Mouse (Mus musculus): ENCODE data around the gene Tfeb. TPM values are rescaled to one million over a fixed set of nuclear protein-coding genes. Genes with fewer than 3 reads are reported as not detected.

Tfeb gene
- polyA plus RNA-seq, 1 experiment from 2014 or later, result 13.6 TPM

DNA sequence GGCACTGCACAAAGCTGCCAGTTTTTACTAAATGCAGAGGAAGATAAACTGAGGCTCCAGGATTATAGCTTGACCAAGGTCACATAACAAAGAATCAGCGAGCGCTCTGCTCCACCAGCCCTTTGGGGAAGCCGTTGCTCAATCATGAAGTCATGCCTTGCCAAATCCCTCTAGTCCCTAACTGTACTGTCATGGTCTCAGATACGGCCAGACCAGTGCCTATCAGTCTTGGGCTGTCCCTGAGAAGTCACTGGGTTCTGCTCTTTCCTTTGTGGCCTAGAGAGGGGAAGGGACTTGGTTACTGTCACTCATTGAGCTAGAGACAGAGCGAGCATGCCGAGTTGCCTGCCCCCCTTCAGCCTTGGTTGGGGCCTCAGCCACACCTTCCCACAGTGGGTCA is 47.6 kb downstream of the Tfeb start:
- Histone ChIP-seq H3K36me3 (ENCODE audit: control insufficient read depth, insufficient read depth, low read length) (no peaks in the 10 kb centered on the region), H3K9ac (ENCODE audit: low read length) (no peak overlapping the region), H3K4me2 (ENCODE audit: low read length) (no peak overlapping the region), H3K27ac (ENCODE audit: low read depth) (no peak overlapping the region), H3K4me3 (ENCODE audit: low read depth, low read length) (no peak overlapping the region), H3K4me1 (replicated peaks; ENCODE audit: control insufficient read depth, insufficient read depth, low read length) (peaks cover 11% of the 10 kb centered on the region), H3K9me3 (ENCODE audit: control insufficient read depth, low read length) (no peaks in the 10 kb centered on the region), H3K27me3 (replicated peaks; ENCODE audit: control insufficient read depth, insufficient read depth, low read length) (no peaks in the 10 kb centered on the region)
- 86% methylated on average over 6 of the region's 6 CpGs for WGBS
- ATAC-seq (replicated peaks; ENCODE audit: low FRiP score, low TSS enrichment, low read depth), result no peak
- no peak for DNase-seq (ENCODE audit: low spot score)

DNA sequence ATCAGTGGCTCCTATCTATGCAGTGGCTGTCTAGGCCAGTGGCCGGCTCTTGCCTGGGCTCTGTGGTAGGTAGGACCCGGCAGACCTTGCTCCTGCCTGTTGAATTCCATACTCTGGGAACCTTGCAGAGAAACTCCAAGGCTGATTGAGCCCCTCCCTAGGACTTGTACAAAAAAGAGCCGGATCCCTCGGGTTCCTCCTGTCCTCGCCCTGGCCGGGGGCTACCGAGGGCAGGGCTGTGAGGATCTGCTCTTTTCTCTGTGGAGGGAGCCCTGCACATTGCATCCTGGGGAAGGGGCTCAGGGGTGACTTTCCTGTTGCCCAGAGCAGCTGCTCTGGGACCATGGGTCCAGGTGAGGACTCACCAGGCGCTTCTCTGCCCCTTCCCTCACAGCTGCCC is 50.8 kb downstream of the Tfeb start:
- 44% methylated on average over 8 of the region's 8 CpGs for WGBS
- no peak overlapping the region for H3K4me2 ChIP-seq (ENCODE audit: low read length)
- no peak overlapping the region for H3K27ac ChIP-seq (ENCODE audit: low read depth)
- peaks cover 17% of the 10 kb centered on the region for H3K4me1 ChIP-seq (replicated peaks; ENCODE audit: control insufficient read depth, insufficient read depth, low read length)
- no peaks in the 10 kb centered on the region for H3K27me3 ChIP-seq (replicated peaks; ENCODE audit: control insufficient read depth, insufficient read depth, low read length)
- DNase-seq (ENCODE audit: low spot score), result no peak
- no peaks in the 10 kb centered on the region for H3K9me3 ChIP-seq (ENCODE audit: control insufficient read depth, low read length)
- no peak overlapping the region for H3K4me3 ChIP-seq (ENCODE audit: low read depth, low read length)
- ATAC-seq (replicated peaks; ENCODE audit: low FRiP score, low TSS enrichment, low read depth), result no peak
- H3K36me3 ChIP-seq (ENCODE audit: control insufficient read depth, insufficient read depth, low read length), result no peaks in the 10 kb centered on the region
- no peak overlapping the region for H3K9ac ChIP-seq (ENCODE audit: low read length)

DNA sequence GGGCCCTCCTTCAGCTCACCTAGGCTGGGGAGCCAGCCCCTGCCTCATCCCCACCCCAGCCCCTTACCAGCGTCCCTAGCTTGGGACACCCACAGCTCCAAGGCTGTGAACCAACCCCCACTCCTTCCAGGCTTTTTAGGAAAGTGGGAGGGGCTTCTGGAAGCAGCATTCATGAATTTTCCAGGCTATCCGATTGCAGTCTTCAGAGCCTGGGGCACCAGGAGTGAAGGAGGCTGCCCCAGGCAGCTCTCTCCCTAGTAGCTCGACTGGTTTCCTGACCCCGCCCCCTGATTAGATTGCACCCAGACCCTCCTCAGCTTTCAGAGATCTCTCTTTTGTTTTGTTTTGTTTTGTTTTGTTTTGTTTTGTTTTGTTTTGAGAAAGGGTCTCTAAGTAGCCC is 51.5 kb downstream of the Tfeb start:
- H3K4me3 ChIP-seq (ENCODE audit: low read depth, low read length), result no peak overlapping the region
- peaks cover 18% of the 10 kb centered on the region for H3K4me1 ChIP-seq (replicated peaks; ENCODE audit: control insufficient read depth, insufficient read depth, low read length)
- no peak overlapping the region for H3K4me2 ChIP-seq (ENCODE audit: low read length)
- 11% methylated on average over 4 of the region's 4 CpGs for WGBS
- DNase-seq (ENCODE audit: low spot score), result no peak
- no peak overlapping the region for H3K27ac ChIP-seq (ENCODE audit: low read depth)
- no peak for ATAC-seq (replicated peaks; ENCODE audit: low FRiP score, low TSS enrichment, low read depth)
- H3K9ac ChIP-seq (ENCODE audit: low read length), result no peak overlapping the region
- H3K9me3 ChIP-seq (ENCODE audit: control insufficient read depth, low read length), result no peaks in the 10 kb centered on the region
- H3K27me3 ChIP-seq (replicated peaks; ENCODE audit: control insufficient read depth, insufficient read depth, low read length), result no peaks in the 10 kb centered on the region
- H3K36me3 ChIP-seq (ENCODE audit: control insufficient read depth, insufficient read depth, low read length), result no peaks in the 10 kb centered on the region

DNA sequence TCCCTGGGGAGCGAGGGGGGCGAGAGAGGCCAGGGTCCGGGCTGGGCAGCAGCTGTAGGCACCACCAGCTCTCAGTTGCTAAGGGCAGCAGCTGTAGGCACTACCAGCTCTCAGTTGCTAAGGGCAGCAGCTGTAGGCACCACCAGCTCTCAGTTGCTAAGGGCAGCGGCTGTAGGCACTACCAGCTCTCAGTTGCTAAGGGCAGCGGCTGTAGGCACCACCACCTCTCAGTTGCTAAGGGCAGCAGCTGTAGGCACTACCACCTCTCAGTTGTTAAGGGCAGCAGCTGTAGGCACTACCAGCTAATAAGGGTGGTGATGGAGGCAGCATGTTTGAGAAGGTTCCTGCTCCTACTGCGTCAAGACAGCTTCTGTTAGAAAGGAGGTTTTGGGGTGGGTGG is 52.2 kb downstream of the Tfeb start:
- no peak for DNase-seq (ENCODE audit: low spot score)
- Histone ChIP-seq H3K9me3 (ENCODE audit: control insufficient read depth, low read length) (no peaks in the 10 kb centered on the region), H3K27ac (ENCODE audit: low read depth) (no peak overlapping the region), H3K27me3 (replicated peaks; ENCODE audit: control insufficient read depth, insufficient read depth, low read length) (no peaks in the 10 kb centered on the region), H3K4me3 (ENCODE audit: low read depth, low read length) (no peak overlapping the region), H3K9ac (ENCODE audit: low read length) (no peak overlapping the region), H3K4me1 (replicated peaks; ENCODE audit: control insufficient read depth, insufficient read depth, low read length) (peaks cover 18% of the 10 kb centered on the region), H3K4me2 (ENCODE audit: low read length) (no peak overlapping the region), H3K36me3 (ENCODE audit: control insufficient read depth, insufficient read depth, low read length) (no peaks in the 10 kb centered on the region)
- WGBS, result 72% methylated on average over 6 of the region's 6 CpGs
- no peak for ATAC-seq (replicated peaks; ENCODE audit: low FRiP score, low TSS enrichment, low read depth)

DNA sequence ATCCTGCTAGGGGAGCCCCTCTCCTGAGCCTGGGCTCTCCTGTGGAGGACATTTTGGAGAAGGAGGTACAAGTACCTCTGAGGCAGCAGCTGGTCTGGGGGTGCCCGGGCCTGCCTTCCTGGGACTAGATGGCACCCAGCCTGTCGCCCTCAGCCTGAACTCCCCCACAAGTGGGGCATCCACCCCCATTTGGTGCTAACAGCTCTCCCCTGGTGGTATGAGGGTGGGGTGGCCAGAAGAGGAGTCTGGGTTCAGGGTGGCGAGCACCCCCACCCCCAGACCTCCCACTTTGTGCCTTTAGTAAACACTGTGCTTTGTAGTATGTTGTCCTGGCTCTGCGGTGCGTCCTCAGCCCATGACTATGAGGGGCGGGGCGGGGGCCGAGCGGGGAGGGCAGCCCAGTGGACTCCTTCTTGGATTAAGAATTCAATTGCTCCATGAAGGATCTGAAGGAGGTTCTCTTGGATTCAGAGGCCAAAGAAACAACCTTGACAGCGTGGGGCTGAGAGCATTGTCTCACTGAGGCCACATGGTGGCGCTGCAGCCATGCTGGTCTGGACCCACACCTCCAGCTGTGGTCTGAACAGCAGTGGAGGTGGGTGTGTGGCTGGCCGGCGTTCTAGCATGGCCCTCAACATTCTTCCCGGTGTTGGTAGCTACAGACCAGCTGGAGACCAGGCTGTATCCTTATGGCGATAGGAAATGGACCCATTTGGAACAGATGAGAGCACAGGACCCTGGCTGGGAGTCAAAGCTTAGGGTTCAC is 55.5 kb downstream of the Tfeb start:
- H3K4me2 ChIP-seq (ENCODE audit: low read length), result no peak overlapping the region
- H3K4me1 ChIP-seq (replicated peaks; ENCODE audit: control insufficient read depth, insufficient read depth, low read length), result peaks cover 18% of the 10 kb centered on the region
- peak; percentile 88 for DNase-seq (ENCODE audit: low spot score)
- WGBS, result 20% methylated on average over 15 of the region's 15 CpGs
- H3K4me3 ChIP-seq (ENCODE audit: low read depth, low read length), result no peak overlapping the region
- H3K9ac ChIP-seq (ENCODE audit: low read length), result no peak overlapping the region
- H3K36me3 ChIP-seq (ENCODE audit: control insufficient read depth, insufficient read depth, low read length), result no peaks in the 10 kb centered on the region
- no peaks in the 10 kb centered on the region for H3K27me3 ChIP-seq (replicated peaks; ENCODE audit: control insufficient read depth, insufficient read depth, low read length)
- no peaks in the 10 kb centered on the region for H3K9me3 ChIP-seq (ENCODE audit: control insufficient read depth, low read length)
- ATAC-seq (replicated peaks; ENCODE audit: low FRiP score, low TSS enrichment, low read depth), result peak; percentile 54
- no peak overlapping the region for H3K27ac ChIP-seq (ENCODE audit: low read depth)

DNA sequence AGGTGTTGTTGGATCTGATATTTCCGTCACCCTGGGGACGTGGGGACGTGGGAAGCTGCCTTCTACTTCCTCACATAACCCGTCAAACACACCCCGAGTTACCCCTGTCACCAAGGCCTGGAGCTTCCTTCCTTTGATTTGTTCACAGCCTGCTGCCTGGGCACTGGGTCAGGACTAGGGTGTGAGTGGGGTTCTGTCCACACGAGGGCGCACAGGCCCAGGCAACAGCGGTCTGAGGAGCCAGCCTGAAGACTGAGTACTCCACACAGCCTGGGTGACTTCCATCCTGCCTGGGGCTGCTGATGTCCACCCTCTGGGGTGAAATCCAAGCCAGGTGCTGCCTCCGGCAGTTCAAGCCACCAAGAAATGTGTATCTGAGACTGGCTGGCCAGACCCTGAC is 56.5 kb downstream of the Tfeb start:
- WGBS, result 16% methylated on average over 9 of the region's 9 CpGs
- Histone ChIP-seq H3K27ac (ENCODE audit: low read depth) (no peak overlapping the region), H3K9ac (ENCODE audit: low read length) (no peak overlapping the region), H3K4me3 (ENCODE audit: low read depth, low read length) (no peak overlapping the region), H3K9me3 (ENCODE audit: control insufficient read depth, low read length) (no peaks in the 10 kb centered on the region), H3K4me1 (replicated peaks; ENCODE audit: control insufficient read depth, insufficient read depth, low read length) (peaks cover 9% of the 10 kb centered on the region; the same call in 1 of the 2 replicates), H3K36me3 (ENCODE audit: control insufficient read depth, insufficient read depth, low read length) (no peaks in the 10 kb centered on the region), H3K27me3 (replicated peaks; ENCODE audit: control insufficient read depth, insufficient read depth, low read length) (no peaks in the 10 kb centered on the region), H3K4me2 (ENCODE audit: low read length) (no peak overlapping the region)
- ATAC-seq (replicated peaks; ENCODE audit: low FRiP score, low TSS enrichment, low read depth) (peak; percentile 81), DNase-seq (ENCODE audit: low spot score) (peak; percentile 93)

DNA sequence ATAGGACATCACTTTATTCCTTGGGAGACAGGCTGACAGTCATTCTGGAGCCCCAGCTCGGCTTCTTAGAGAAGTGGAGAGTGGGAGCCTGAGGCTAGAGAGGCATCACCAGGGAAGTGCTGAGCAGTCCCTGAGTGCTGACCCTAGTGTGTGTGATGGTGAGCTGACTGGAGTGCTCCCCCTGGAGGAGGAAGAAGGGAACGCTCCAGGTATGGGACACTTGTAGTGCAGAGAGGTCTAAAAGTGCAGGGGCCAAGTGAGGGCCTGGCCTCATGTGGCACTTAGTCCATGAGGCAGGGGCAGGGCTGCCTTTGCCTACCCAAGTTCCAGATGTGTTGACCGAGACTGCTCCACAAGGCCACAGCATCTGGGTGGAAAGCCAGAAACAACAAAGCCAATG is 58.6 kb downstream of the Tfeb start:
- Histone ChIP-seq H3K9ac (ENCODE audit: low read length) (no peak overlapping the region), H3K4me1 (replicated peaks; ENCODE audit: control insufficient read depth, insufficient read depth, low read length) (peaks cover 7% of the 10 kb centered on the region; the same call in 1 of the 2 replicates), H3K36me3 (ENCODE audit: control insufficient read depth, insufficient read depth, low read length) (no peaks in the 10 kb centered on the region), H3K4me2 (ENCODE audit: low read length) (no peak overlapping the region), H3K9me3 (ENCODE audit: control insufficient read depth, low read length) (no peaks in the 10 kb centered on the region), H3K4me3 (ENCODE audit: low read depth, low read length) (no peak overlapping the region), H3K27me3 (replicated peaks; ENCODE audit: control insufficient read depth, insufficient read depth, low read length) (no peaks in the 10 kb centered on the region), H3K27ac (ENCODE audit: low read depth) (no peak overlapping the region)
- 53% methylated on average over 3 of the region's 3 CpGs for WGBS
- ATAC-seq (replicated peaks; ENCODE audit: low FRiP score, low TSS enrichment, low read depth) (no peak), DNase-seq (ENCODE audit: low spot score) (peak; percentile 75)

DNA sequence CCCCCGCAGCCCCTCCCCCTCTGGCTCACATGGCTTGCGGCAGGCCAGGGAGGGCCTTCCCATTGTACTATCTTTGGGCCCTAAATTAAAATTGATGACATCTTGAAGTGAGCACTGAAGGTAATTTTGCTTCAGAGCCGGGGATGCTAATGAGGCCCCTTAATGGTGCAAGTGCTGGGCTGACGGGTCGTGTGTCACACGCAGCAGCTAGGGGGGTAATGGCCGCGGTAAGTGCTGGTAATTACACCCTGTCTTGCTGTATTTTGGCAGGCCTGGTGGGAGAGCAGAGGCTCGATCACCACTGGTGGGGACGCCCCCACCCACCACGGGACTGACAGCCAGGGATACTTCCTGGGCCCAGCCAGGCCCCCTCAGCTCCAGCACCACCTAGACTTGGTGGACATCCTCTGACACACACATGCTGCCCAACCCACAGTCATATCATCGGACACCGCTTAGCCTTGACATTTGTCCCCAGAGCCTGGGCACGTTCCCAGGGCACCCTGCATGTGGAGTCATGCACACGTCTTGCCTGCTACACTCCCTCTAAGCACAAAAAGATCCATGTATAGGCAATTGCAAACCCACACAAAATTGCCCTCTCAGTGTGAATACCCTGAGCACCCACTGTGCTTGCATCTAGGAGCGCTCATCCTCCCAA is 59.5 kb downstream of the Tfeb start:
- ATAC-seq (replicated peaks; ENCODE audit: low FRiP score, low TSS enrichment, low read depth) (no peak), DNase-seq (ENCODE audit: low spot score) (no peak)
- Histone ChIP-seq H3K9ac (ENCODE audit: low read length) (no peak overlapping the region), H3K4me1 (replicated peaks; ENCODE audit: control insufficient read depth, insufficient read depth, low read length) (peaks cover 7% of the 10 kb centered on the region; the same call in 1 of the 2 replicates), H3K9me3 (ENCODE audit: control insufficient read depth, low read length) (no peaks in the 10 kb centered on the region), H3K36me3 (ENCODE audit: control insufficient read depth, insufficient read depth, low read length) (no peaks in the 10 kb centered on the region), H3K4me2 (ENCODE audit: low read length) (no peak overlapping the region), H3K27ac (ENCODE audit: low read depth) (no peak overlapping the region), H3K27me3 (replicated peaks; ENCODE audit: control insufficient read depth, insufficient read depth, low read length) (no peaks in the 10 kb centered on the region), H3K4me3 (ENCODE audit: low read depth, low read length) (no peak overlapping the region)
- 55% methylated on average over 16 of the region's 16 CpGs for WGBS

DNA sequence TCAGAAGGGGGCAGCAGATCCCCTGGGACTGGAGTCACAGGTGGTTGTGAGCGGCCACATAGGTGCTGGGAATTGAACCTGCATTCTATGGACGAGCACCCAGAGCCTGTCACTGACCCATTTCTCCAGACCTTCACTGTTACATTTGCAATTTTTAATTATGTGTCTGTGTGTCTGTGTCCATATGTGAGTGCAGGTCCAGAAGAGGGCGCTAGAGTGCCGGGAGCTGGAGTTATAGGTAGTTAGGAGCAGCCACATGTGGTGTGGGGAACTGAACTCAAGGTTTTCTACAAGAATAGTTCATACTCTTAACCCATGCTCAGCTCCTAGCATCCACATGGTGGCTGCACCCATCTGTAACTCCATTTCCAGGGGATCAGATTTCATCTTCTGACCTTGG is 60.1 kb downstream of the Tfeb start:
- WGBS, result 66% methylated on average over 4 of the region's 4 CpGs

More for the DNA sequence above, 60.1 kb downstream of the Tfeb start:
- Histone ChIP-seq H3K9ac (ENCODE audit: low read length) (no peak overlapping the region), H3K9me3 (ENCODE audit: control insufficient read depth, low read length) (no peaks in the 10 kb centered on the region), H3K36me3 (ENCODE audit: control insufficient read depth, insufficient read depth, low read length) (no peaks in the 10 kb centered on the region), H3K27me3 (replicated peaks; ENCODE audit: control insufficient read depth, insufficient read depth, low read length) (no peaks in the 10 kb centered on the region), H3K4me1 (replicated peaks; ENCODE audit: control insufficient read depth, insufficient read depth, low read length) (peaks cover 7% of the 10 kb centered on the region; the same call in 1 of the 2 replicates), H3K4me3 (ENCODE audit: low read depth, low read length) (no peak overlapping the region), H3K27ac (ENCODE audit: low read depth) (no peak overlapping the region), H3K4me2 (ENCODE audit: low read length) (no peak overlapping the region)
- ATAC-seq (replicated peaks; ENCODE audit: low FRiP score, low TSS enrichment, low read depth), result no peak
- no peak for DNase-seq (ENCODE audit: low spot score)

Measured in intestine, embryonic 14.5 days (tissue).